Mouse (Mus musculus) midbrain, embryonic 14.5 days (tissue): ENCODE results near the gene Dnajb14. TPM values are rescaled to one million over a fixed set of nuclear protein-coding genes. Genes with fewer than 3 reads are reported as not detected.

Experiments
- ATAC-seq: fragments of 200-750 bp; cut with Nextera tagmentation; 2 replicates; pipeline ENCODE4 v1.8.0; 2017; ENCODE audit warnings: moderate number of reproducible peaks, moderate library complexity; ENCODE audit not compliant: low FRiP score, low TSS enrichment
- DNase-seq: peaks from one replicate; pipeline ENCODE4 v3.0.0-alpha.2; 2015
- H3K27ac ChIP-seq: fragments of 300-500 bp; sonication (generic); replicated peaks from 2 replicates; pipeline ENCODE4 v1.5.1; 2014; ENCODE audit warnings: mild to moderate bottlenecking, low read depth, low read length, moderate library complexity
- H3K27me3 ChIP-seq: fragments of 300-500 bp; sonication (generic); 2 replicates; pipeline ENCODE4 v1.6.1; 2014; ENCODE audit warnings: low read length, control low read depth, mixed read lengths; ENCODE audit not compliant: control insufficient read depth, insufficient read depth
- H3K36me3 ChIP-seq: fragments of 300-500 bp; sonication (generic); 2 replicates; pipeline ENCODE4 v1.6.1; 2014; ENCODE audit warnings: low read length, control low read depth; ENCODE audit not compliant: control insufficient read depth, insufficient read depth
- H3K4me1 ChIP-seq: fragments of 300-500 bp; sonication (generic); 2 replicates; pipeline ENCODE4 v1.6.1; 2014; ENCODE audit warnings: mild to moderate bottlenecking, antibody characterized with exemption, low read length, control low read depth; ENCODE audit not compliant: control insufficient read depth, insufficient read depth
- H3K4me2 ChIP-seq: fragments of 300-500 bp; sonication (generic); 2 replicates; pipeline ENCODE4 v1.6.1; 2014; ENCODE audit warnings: mild to moderate bottlenecking, low read length, moderate library complexity
- H3K4me3 ChIP-seq: fragments of 300-500 bp; sonication (generic); replicated peaks from 2 replicates; pipeline ENCODE4 v1.5.1; 2014; ENCODE audit warnings: low read depth, low read length
- H3K9ac ChIP-seq: fragments of 300-500 bp; sonication (generic); replicated peaks from 2 replicates; pipeline ENCODE4 v1.6.1; 2014; ENCODE audit warnings: mild to moderate bottlenecking, low read length, moderate library complexity
- H3K9me3 ChIP-seq: fragments of 300-500 bp; sonication (generic); 2 replicates; pipeline ENCODE4 v1.6.1; 2016; ENCODE audit warnings: low read length, control low read depth, mixed read lengths; ENCODE audit not compliant: control insufficient read depth
- WGBS: fragments of 180-500 bp; shearing (Covaris S2); extraction: QIAGEN DNeasy Blood & Tissue Kit; methylation state at CpG from one replicate; pipeline ENCODE4 v1.1.7; 2014; 5-methylcytosine and 5-hydroxymethylcytosine counted together
- polyA plus RNA-seq: library from polyadenylated mRNA; unstranded; fragments of >200 nt; fragmentation: Nextera tagmentation; extraction: Ambion mirVana; gene quantifications from 2 replicates; pipeline ENCODE4 v1.2.1, GENCODE M21; 2014

Dnajb14 gene
- polyA plus RNA-seq, 1 experiment from 2014 or later: 15.8 TPM

DNA sequence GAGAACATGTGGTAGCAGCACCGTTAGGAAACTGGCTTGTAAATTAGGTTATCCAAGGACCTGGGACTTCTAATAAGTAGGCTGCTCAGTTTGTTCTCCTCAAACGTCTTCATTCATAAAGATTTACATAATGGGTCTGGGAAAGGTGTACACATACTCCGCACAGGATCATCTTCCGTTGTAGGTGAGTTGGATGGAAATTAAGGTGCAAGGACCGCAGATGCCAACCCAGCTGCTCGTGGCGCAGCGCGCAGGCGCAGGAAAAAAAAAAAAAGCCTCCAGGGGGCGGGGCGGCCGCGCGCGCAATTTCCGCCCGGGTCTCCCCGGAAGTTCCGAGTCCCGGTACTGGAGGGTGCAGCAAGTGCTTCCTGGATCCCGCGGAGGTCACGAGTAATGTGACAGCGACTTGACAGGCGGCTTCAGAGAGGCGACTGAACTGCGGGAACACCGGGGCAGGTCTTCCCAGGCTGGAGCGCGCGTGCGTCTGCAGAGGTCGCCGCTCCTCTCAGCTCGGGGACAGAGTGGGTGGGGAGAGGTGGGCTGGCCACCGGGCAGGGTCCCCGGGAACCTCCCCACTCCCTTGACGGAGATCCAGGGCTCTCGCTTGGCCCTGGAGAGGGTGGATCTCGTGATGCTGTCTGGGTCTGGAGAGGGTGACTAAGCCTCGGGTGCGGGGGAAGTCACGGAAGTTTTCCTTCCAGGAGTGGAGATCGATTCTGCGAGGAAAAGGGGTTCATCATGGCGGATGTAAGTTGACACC is 50.9 kb downstream of the Dnajb14 start, which contains the start of gene Lamtor3:
TSS of gene Lamtor3 (plus strand) at position 335 of the 760 bp plus-strand sequence.
- peak within 1 kb of the TSS; percentile 70 for H3K4me2 ChIP-seq
- DNase-seq (peak; percentile 94), ATAC-seq (peak; percentile 91)
- H3K9ac ChIP-seq: peak within 1 kb of the TSS; percentile 69
- H3K9me3 ChIP-seq: no peaks in the 10 kb centered on the region
- H3K27me3 ChIP-seq: no peaks in the 10 kb centered on the region
- H3K36me3 ChIP-seq: peaks cover 14% of the 10 kb centered on the region
- under 1% methylated on average over 47 of the region's 47 CpGs for WGBS
- H3K4me1 ChIP-seq: peaks cover 16% of the 10 kb centered on the region
- H3K4me3 ChIP-seq: peak within 1 kb of the TSS; percentile 73
- H3K27ac ChIP-seq: peak within 1 kb of the TSS; percentile 89

DNA sequence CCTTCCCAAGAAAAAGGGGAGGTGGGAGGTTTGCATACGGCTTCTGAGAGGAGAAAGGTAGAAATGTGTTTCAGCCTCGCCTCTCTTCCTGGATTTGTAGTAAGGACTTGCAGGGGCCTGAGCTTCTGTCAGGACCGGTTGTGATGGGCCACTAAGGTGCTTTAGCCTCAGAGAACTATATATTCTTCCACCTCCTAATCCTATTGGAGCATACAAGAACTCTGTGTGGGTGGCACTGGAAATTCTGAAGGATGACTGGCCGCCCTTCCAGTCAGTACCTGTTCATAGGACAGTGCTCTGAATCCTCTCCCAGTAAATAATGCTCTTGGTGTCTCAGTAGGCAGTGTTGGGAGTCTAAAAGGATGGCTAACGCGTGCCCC is 51.4 kb downstream of the Dnajb14 start:
- DNase-seq (no peak), ATAC-seq (no peak)
- peak overlapping the region; percentile 72 for H3K27ac ChIP-seq
- H3K36me3 ChIP-seq: peaks cover 17% of the 10 kb centered on the region
- no peaks in the 10 kb centered on the region for H3K27me3 ChIP-seq
- no peaks in the 10 kb centered on the region for H3K9me3 ChIP-seq
- H3K9ac ChIP-seq: peak overlapping the region; percentile 69
- peak overlapping the region; percentile 73 for H3K4me3 ChIP-seq
- H3K4me1 ChIP-seq: peaks cover 16% of the 10 kb centered on the region
- peak overlapping the region; percentile 70 for H3K4me2 ChIP-seq
- 16% methylated on average over 6 of the region's 6 CpGs for WGBS

DNA sequence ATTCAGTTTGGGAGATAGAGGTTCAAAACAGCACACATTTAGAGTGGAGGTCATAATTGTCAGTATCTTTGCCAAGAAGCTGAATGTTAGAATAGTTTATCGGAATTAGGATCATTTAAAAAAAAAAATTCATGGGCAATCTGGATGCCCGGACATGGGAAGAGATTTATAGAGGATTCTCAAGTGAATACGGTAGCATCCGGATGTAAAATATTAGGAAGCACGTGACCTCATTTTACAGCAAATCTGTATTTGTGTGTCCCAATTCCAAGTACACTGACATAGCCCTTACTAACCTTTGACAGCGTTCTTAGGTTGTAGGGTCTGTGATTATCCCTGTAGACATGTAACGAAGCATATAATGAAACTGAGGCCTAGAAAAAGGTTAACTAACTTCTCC is 51.9 kb downstream of the Dnajb14 start:
- Histone ChIP-seq H3K4me1 (peaks cover 16% of the 10 kb centered on the region), H3K36me3 (peaks cover 21% of the 10 kb centered on the region), H3K4me2 (peak overlapping the region; percentile 70), H3K27ac (no peak overlapping the region), H3K4me3 (peak overlapping the region; percentile 73), H3K9me3 (no peaks in the 10 kb centered on the region), H3K9ac (peak overlapping the region; percentile 69; the same call in 1 of the 2 replicates), H3K27me3 (no peaks in the 10 kb centered on the region)
- 94% methylated on average over 7 of the region's 7 CpGs for WGBS
- no peak for ATAC-seq
- DNase-seq: no peak

DNA sequence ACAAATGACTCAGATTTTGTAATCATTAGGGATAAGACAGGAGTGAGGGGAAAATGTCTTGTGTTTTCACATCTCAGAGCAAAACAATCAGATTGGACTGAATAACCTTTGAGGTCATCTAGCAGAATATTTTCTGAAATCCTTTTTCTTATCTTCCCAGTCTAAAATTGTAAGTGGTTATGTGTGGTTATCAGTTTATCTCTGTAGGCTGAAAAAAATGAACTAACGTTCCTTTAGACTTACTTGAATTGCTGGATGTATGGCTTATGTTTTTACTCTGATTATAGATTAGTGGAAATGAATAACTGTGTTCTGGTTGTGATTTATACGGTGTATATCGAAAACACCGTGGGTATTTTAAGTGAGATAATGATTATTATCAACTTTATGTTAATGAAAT is 53.1 kb downstream of the Dnajb14 start:
- DNase-seq: no peak
- 97% methylated on average over 4 of the region's 4 CpGs for WGBS
- Histone ChIP-seq H3K4me2 (no peak overlapping the region), H3K4me1 (peaks cover 16% of the 10 kb centered on the region), H3K9ac (no peak overlapping the region), H3K36me3 (peaks cover 22% of the 10 kb centered on the region), H3K4me3 (no peak overlapping the region), H3K27ac (no peak overlapping the region), H3K27me3 (no peaks in the 10 kb centered on the region), H3K9me3 (no peaks in the 10 kb centered on the region)
- no peak for ATAC-seq

DNA sequence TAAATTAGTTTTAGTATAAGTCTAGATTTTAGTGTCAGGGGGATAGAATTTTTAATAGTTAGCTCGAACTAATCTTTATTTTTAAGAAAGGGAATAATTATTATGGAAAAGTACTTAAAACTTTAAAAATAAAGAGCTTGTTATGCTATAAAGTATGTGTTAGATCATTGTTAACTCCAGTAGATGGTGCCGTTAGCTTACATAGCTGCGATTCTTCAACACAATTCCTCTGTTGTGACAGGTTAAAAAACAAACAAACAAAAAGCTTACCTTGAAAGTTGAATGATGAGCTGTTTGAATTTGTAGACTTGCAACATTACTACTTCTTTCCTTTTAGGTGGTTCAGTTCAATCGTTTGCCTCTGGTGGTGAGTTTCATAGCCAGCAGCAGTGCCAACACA is 59.5 kb downstream of the Dnajb14 start:
- ATAC-seq: no peak
- H3K4me2 ChIP-seq: no peak overlapping the region
- no peaks in the 10 kb centered on the region for H3K9me3 ChIP-seq
- H3K4me1 ChIP-seq: no peaks in the 10 kb centered on the region
- H3K4me3 ChIP-seq: no peak overlapping the region
- no peak overlapping the region for H3K9ac ChIP-seq
- no peaks in the 10 kb centered on the region for H3K27me3 ChIP-seq
- no peak overlapping the region for H3K27ac ChIP-seq
- 94% methylated on average over 4 of the region's 4 CpGs for WGBS
- peaks cover 53% of the 10 kb centered on the region for H3K36me3 ChIP-seq
- no peak for DNase-seq

DNA sequence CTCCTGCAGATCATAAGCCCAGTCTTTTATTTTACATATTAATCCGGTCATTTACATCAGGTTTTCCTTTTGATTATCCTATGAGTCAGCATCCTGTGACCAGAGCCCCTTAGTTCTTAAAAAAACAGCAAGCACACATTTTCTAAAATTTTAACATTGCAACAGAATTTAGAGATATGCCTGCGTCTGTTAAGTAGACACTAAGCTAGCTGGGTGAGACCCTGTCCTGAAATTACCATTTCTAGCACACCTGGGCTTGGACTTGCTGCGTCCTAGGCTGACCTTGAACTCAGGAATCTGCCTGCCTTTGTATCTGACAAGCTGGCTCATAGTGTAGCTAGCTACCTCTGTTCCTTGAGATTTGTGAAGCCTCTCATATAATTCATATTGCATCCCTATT is 62.5 kb downstream of the Dnajb14 start:
- Histone ChIP-seq H3K27ac (no peak overlapping the region), H3K9me3 (no peaks in the 10 kb centered on the region), H3K4me3 (no peak overlapping the region), H3K36me3 (peaks cover 42% of the 10 kb centered on the region), H3K9ac (no peak overlapping the region), H3K4me2 (no peak overlapping the region), H3K4me1 (no peaks in the 10 kb centered on the region), H3K27me3 (no peaks in the 10 kb centered on the region)
- no peak for DNase-seq
- no peak for ATAC-seq
- WGBS: 94% methylated on average over 3 of the region's 3 CpGs

DNA sequence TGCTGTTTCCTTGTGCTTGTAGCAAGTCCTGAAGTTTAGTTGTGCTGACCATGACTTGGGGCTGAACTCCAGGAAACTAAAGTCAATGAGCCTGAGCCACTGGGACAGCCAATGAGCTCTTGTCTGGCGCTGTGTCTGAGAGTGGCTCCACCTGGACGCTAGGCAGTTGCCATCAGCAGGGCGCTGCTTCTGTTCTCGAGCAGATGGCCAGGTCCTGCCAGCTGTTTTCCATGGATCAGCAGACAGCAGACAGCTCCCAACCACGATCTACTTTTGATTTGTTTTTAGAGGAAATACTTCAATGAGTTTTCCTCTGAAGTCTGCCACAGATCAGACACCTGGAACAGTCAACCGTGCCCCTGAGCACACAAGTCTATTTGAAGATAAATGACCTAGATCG is 65.3 kb downstream of the Dnajb14 start:
- H3K9ac ChIP-seq: no peak overlapping the region
- H3K4me1 ChIP-seq: no peaks in the 10 kb centered on the region
- peaks cover 24% of the 10 kb centered on the region for H3K36me3 ChIP-seq
- H3K4me3 ChIP-seq: no peak overlapping the region
- no peak overlapping the region for H3K4me2 ChIP-seq
- no peak overlapping the region for H3K27ac ChIP-seq
- H3K9me3 ChIP-seq: no peaks in the 10 kb centered on the region
- ATAC-seq (no peak), DNase-seq (no peak)
- no peaks in the 10 kb centered on the region for H3K27me3 ChIP-seq
- 77% methylated on average over 7 of the region's 7 CpGs for WGBS

DNA sequence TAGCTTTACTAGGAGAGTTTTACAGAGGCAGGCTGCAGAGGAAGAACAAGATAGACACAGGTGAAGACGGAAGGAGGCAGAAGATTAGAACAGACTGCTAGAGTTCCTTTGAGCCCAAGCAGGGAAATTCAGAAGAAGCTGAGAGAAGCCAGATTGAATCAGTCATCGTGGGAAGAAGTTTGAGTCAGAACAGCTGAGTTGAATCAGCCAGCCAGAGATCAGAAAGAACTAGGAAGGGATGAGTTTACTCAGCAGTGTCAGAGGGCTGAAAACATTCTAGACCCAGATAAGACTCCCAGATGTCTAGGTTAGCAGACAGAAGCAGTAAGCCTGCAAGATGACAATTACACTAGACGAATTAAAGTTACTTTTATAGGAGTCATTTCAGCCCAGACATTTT is 66.5 kb downstream of the Dnajb14 start:
- no peak overlapping the region for H3K4me3 ChIP-seq
- no peak overlapping the region for H3K4me2 ChIP-seq
- 92% methylated on average over 3 of the region's 3 CpGs for WGBS
- no peak for ATAC-seq
- DNase-seq: no peak
- no peak overlapping the region for H3K9ac ChIP-seq
- H3K27ac ChIP-seq: no peak overlapping the region
- no peaks in the 10 kb centered on the region for H3K9me3 ChIP-seq
- H3K36me3 ChIP-seq: peaks cover 17% of the 10 kb centered on the region
- H3K4me1 ChIP-seq: no peaks in the 10 kb centered on the region
- no peaks in the 10 kb centered on the region for H3K27me3 ChIP-seq
